ENCODE assay signal across 9 mouse cellular contexts in the genomic region with DNA sequence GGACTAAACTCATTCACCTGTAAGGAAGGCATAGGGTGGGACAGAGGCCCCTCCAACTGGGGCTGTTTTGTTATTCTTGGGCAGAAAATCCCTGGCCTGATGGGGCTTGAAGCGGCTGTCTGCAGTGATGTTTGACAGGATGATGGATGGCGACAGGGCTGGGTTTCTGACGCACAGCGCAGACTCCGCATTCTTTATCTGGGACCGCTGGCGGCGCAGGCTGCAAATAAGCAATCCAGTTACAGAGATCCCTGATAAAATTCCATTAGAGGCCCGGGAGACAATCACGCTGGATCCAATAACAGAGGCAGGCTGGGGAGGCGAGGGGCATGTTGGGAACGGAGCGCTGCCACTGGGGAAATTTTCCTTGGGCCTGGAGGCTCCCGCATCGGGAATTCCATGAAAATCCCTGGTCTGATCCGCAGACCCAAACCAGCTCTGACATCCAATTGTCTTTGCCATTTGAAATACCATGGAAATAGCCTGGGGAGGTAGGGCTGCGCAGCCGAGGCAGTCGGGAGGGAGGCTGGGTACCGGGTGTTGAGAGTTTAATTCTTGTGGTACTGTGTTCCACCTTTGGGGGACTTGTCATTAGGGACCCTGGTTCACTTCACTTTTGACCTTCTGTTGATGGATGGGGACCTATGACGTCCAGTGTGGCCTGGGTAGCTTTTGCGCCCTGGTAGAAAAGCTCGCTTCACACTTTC.
DNase-seq lines count a peak whose midpoint lies in the region; ATAC-seq lines count a peak whose summit lies in the region.
"Had no signal": no experiment of that assay in that cellular context is flagged by ENCODE, and none has a peak within 500 bp of the region (broad histone marks: within the 10 kb centered on the region; RNA-seq: fewer than 3 reads in every experiment).

No protein-coding gene starts in this region.

- no peak for DNase-seq in forebrain, embryonic 10.5 days (ENCODE audit: extremely low spot score, low spot score)
- DNase-seq in forebrain, embryonic 11.5 days (ENCODE audit: low spot score) = no peak
- no peak for DNase-seq in lung, postnatal 25 days (ENCODE audit: low spot score)
- DNase-seq in limb, embryonic 10.5 days (ENCODE audit: low spot score) = peak; percentile 53
- DNase-seq in cerebellum, postnatal 14 days = no peak
- DNase-seq in spleen, postnatal 14 days (ENCODE audit: low spot score in 2 of 2) = no peak

- H3K27me3 ChIP-seq in forebrain, embryonic 10.5 days (ENCODE audit: poor library complexity, severe bottlenecking) = peaks cover 32% of the 10 kb centered on the region
- no peaks in the 10 kb centered on the region for H3K27me3 ChIP-seq in forebrain, embryonic 11.5 days (ENCODE audit: control insufficient read depth, insufficient read depth, low read length)
- H3K27me3 ChIP-seq in lung, embryonic 16.5 days (ENCODE audit: control insufficient read depth, insufficient read depth, low read depth, low read length) = peaks cover 17% of the 10 kb centered on the region
- peaks cover 16% of the 10 kb centered on the region for H3K27me3 ChIP-seq in limb, embryonic 10.5 days (ENCODE audit: low read depth, poor library complexity, severe bottlenecking)
- no peaks in the 10 kb centered on the region for H3K27me3 ChIP-seq in stomach, embryonic 14.5 days (ENCODE audit: control insufficient read depth, insufficient read depth, low read length)

- no peak overlapping the region for H3K4me2 ChIP-seq in forebrain, embryonic 11.5 days (ENCODE audit: low read depth, low read length, severe bottlenecking)
- H3K4me2 ChIP-seq in lung, embryonic 16.5 days (ENCODE audit: low read depth, low read length) = 0 out of 2 replicates have a peak overlapping the region, but pooled peaks have one; percentile 20
- peak overlapping the region; percentile 22; the same call in 1 of the 2 replicates for H3K4me2 ChIP-seq in stomach, embryonic 14.5 days (replicated peaks; ENCODE audit: low read depth, low read length)
- H3K4me2 ChIP-seq: liver, embryonic 15.5 days had no signal

- H3K27ac ChIP-seq in forebrain, embryonic 10.5 days = no peak overlapping the region
- H3K27ac ChIP-seq in forebrain, embryonic 11.5 days (ENCODE audit: low read depth, low read length) = no peak overlapping the region
- no peak overlapping the region for H3K27ac ChIP-seq in lung, embryonic 16.5 days (ENCODE audit: low read length)
- no peak overlapping the region for H3K27ac ChIP-seq in limb, embryonic 10.5 days
- H3K27ac ChIP-seq in stomach, embryonic 14.5 days (ENCODE audit: low read length) = no peak overlapping the region
- H3K27ac ChIP-seq: liver, embryonic 15.5 days had no signal

- ATAC-seq in forebrain, embryonic 11.5 days (replicated peaks; ENCODE audit: low FRiP score) = no peak
- peak; percentile 31; the same call in 1 of the 2 replicates for ATAC-seq in lung, embryonic 16.5 days (ENCODE audit: low read depth)
- no peak for ATAC-seq in stomach, embryonic 14.5 days (ENCODE audit: insufficient number of reproducible peaks, insufficient read depth, low FRiP score, low read depth)

- no peaks in the 10 kb centered on the region for H3K36me3 ChIP-seq in forebrain, embryonic 10.5 days (replicated peaks)
- no peaks in the 10 kb centered on the region for H3K36me3 ChIP-seq in forebrain, embryonic 11.5 days (ENCODE audit: control insufficient read depth, insufficient read depth, low read length)
- no peaks in the 10 kb centered on the region for H3K36me3 ChIP-seq in lung, embryonic 16.5 days (ENCODE audit: control insufficient read depth, insufficient read depth, low read length)
- no peaks in the 10 kb centered on the region for H3K36me3 ChIP-seq in limb, embryonic 10.5 days
- no peaks in the 10 kb centered on the region for H3K36me3 ChIP-seq in stomach, embryonic 14.5 days (ENCODE audit: control insufficient read depth, insufficient read depth, low read length)
- H3K36me3 ChIP-seq: liver, embryonic 15.5 days had no signal

- H3K4me3 ChIP-seq in forebrain, embryonic 10.5 days = peak overlapping the region; percentile 14
- no peak overlapping the region for H3K4me3 ChIP-seq in forebrain, embryonic 11.5 days (ENCODE audit: low read depth, low read length)
- no peak overlapping the region for H3K4me3 ChIP-seq in lung, embryonic 16.5 days (ENCODE audit: low read length)
- H3K4me3 ChIP-seq in limb, embryonic 10.5 days = peak overlapping the region; percentile 21
- H3K4me3 ChIP-seq in stomach, embryonic 14.5 days (ENCODE audit: low read depth, low read length) = no peak overlapping the region
- H3K4me3 ChIP-seq: liver, embryonic 15.5 days had no signal

- H3K9ac ChIP-seq in forebrain, embryonic 11.5 days (ENCODE audit: low read length) = no peak overlapping the region
- no peak overlapping the region for H3K9ac ChIP-seq in lung, embryonic 16.5 days (ENCODE audit: low read length)
- no peak overlapping the region for H3K9ac ChIP-seq in stomach, embryonic 14.5 days (replicated peaks; ENCODE audit: low read depth, low read length)
- H3K9ac ChIP-seq: liver, embryonic 15.5 days had no signal

- 0 out of 2 replicates have a peak, but pooled peaks cover 4% of the 10 kb centered on the region for H3K9me3 ChIP-seq in forebrain, embryonic 10.5 days
- H3K9me3 ChIP-seq in forebrain, embryonic 11.5 days (ENCODE audit: control insufficient read depth, low read length) = no peaks in the 10 kb centered on the region
- no peaks in the 10 kb centered on the region for H3K9me3 ChIP-seq in lung, embryonic 16.5 days (ENCODE audit: control insufficient read depth, low read length)
- no peaks in the 10 kb centered on the region for H3K9me3 ChIP-seq in limb, embryonic 10.5 days (replicated peaks)
- H3K9me3 ChIP-seq in stomach, embryonic 14.5 days (ENCODE audit: control insufficient read depth, low read depth, low read length) = no peaks in the 10 kb centered on the region
- H3K9me3 ChIP-seq: liver, embryonic 15.5 days had no signal

- H3K4me1 ChIP-seq in forebrain, embryonic 10.5 days = peaks cover 9% of the 10 kb centered on the region
- H3K4me1 ChIP-seq in forebrain, embryonic 11.5 days (replicated peaks; ENCODE audit: control insufficient read depth, insufficient read depth, low read length) = no peaks in the 10 kb centered on the region
- H3K4me1 ChIP-seq in lung, embryonic 16.5 days (replicated peaks; ENCODE audit: control insufficient read depth, insufficient read depth, low read length) = 0 out of 2 replicates have a peak, but pooled peaks cover 3% of the 10 kb centered on the region
- H3K4me1 ChIP-seq in limb, embryonic 10.5 days = peaks cover 22% of the 10 kb centered on the region
- H3K4me1 ChIP-seq in stomach, embryonic 14.5 days (ENCODE audit: control insufficient read depth, insufficient read depth, low read length) = no peaks in the 10 kb centered on the region
- H3K4me1 ChIP-seq: liver, embryonic 15.5 days had no signal

- WGBS in forebrain, embryonic 10.5 days = 37% methylated on average over 23 of the region's 23 CpGs
- WGBS in forebrain, embryonic 11.5 days = 33% methylated on average over 23 of the region's 23 CpGs
- WGBS in lung, embryonic 16.5 days = 11% methylated on average over 23 of the region's 23 CpGs
- WGBS in limb, embryonic 10.5 days = 29% methylated on average over 23 of the region's 23 CpGs
- WGBS in stomach, embryonic 14.5 days = 14% methylated on average over 23 of the region's 23 CpGs

Comparison
In these comparisons a context has a peak if more than half of its experiments do, and no peak if none do; other contexts are left out.
1. H3K4me3 ChIP-seq: peak in forebrain, embryonic 10.5 days (single experiment) and limb, embryonic 10.5 days (single experiment); none in forebrain, embryonic 11.5 days (single experiment), lung, embryonic 16.5 days (single experiment) and stomach, embryonic 14.5 days (single experiment).